Mouse (Mus musculus) hindbrain, postnatal 0 days (tissue): ENCODE results near the gene Arrb1. TPM values are rescaled to one million over a fixed set of nuclear protein-coding genes. Genes with fewer than 3 reads are reported as not detected.

Experiments
- ATAC-seq: fragments of 200-750 bp; cut with Nextera tagmentation; 2 replicates; pipeline ENCODE4 v1.8.0; 2017; ENCODE audit warnings: mild to moderate bottlenecking, moderate TSS enrichment, moderate library complexity
- DNase-seq: peaks from one replicate; pipeline ENCODE4 v3.0.0-alpha.2; 2015; ENCODE audit warnings: low spot score
- H3K27ac ChIP-seq: fragments of 300-500 bp; sonication (generic); 2 replicates; pipeline ENCODE4 v1.5.1; 2014; ENCODE audit warnings: mild to moderate bottlenecking
- H3K27me3 ChIP-seq: fragments of 300-500 bp; sonication (generic); 2 replicates; pipeline ENCODE4 v1.6.1; 2014; ENCODE audit warnings: low read length, mixed read lengths; ENCODE audit not compliant: insufficient read depth
- H3K36me3 ChIP-seq: fragments of 300-500 bp; sonication (generic); 2 replicates; pipeline ENCODE4 v1.6.1; 2014; ENCODE audit warnings: low read length, mixed read lengths; ENCODE audit not compliant: insufficient read depth
- H3K4me1 ChIP-seq: fragments of 300-500 bp; sonication (generic); 2 replicates; pipeline ENCODE4 v1.6.1; 2014; ENCODE audit warnings: antibody characterized with exemption, low read length, mixed read lengths; ENCODE audit not compliant: insufficient read depth
- H3K4me2 ChIP-seq: fragments of 300-500 bp; sonication (generic); 2 replicates; pipeline ENCODE4 v1.6.1; 2014; ENCODE audit warnings: low read depth, mild to moderate bottlenecking, low read length, moderate library complexity, mixed read lengths
- H3K4me3 ChIP-seq: fragments of 300-500 bp; sonication (generic); 2 replicates; pipeline ENCODE4 v1.5.1; 2014; ENCODE audit warnings: low read length
- H3K9ac ChIP-seq: fragments of 300-500 bp; sonication (generic); replicated peaks from 2 replicates; pipeline ENCODE4 v1.6.1; 2014; ENCODE audit warnings: mild to moderate bottlenecking, low read length, moderate library complexity, mixed read lengths
- H3K9me3 ChIP-seq: fragments of 300-500 bp; sonication (generic); 2 replicates; pipeline ENCODE4 v1.6.1; 2016; ENCODE audit warnings: low read length, mixed read lengths
- CTCF ChIP-seq: IDR thresholded peaks from 2 replicates; pipeline ENCODE4 v1.5.1; 2016; ENCODE audit warnings: antibody characterized with exemption, control low read depth, low read depth
- WGBS: fragments of 180-500 bp; shearing (Covaris S2); extraction: QIAGEN DNeasy Blood & Tissue Kit; methylation state at CpG from one replicate; pipeline ENCODE4 v1.1.7; 2014; 5-methylcytosine and 5-hydroxymethylcytosine counted together
- polyA plus RNA-seq: library from polyadenylated mRNA; unstranded; fragments of >200 nt; fragmentation: Nextera tagmentation; extraction: Ambion mirVana; gene quantifications from 2 replicates; pipeline ENCODE4 v1.2.1, GENCODE M21; 2015
- total RNA-seq: library from RNA; depleted of rRNA; stranded (reverse); fragments of >200 nt; gene quantifications from 2 replicates; pipeline ENCODE4 v1.2.3, GENCODE M21; 2014

The Arrb1 gene
- total and polyA plus RNA-seq, 2 experiments from 2014 or later: 13.5 to 113 TPM

DNA sequence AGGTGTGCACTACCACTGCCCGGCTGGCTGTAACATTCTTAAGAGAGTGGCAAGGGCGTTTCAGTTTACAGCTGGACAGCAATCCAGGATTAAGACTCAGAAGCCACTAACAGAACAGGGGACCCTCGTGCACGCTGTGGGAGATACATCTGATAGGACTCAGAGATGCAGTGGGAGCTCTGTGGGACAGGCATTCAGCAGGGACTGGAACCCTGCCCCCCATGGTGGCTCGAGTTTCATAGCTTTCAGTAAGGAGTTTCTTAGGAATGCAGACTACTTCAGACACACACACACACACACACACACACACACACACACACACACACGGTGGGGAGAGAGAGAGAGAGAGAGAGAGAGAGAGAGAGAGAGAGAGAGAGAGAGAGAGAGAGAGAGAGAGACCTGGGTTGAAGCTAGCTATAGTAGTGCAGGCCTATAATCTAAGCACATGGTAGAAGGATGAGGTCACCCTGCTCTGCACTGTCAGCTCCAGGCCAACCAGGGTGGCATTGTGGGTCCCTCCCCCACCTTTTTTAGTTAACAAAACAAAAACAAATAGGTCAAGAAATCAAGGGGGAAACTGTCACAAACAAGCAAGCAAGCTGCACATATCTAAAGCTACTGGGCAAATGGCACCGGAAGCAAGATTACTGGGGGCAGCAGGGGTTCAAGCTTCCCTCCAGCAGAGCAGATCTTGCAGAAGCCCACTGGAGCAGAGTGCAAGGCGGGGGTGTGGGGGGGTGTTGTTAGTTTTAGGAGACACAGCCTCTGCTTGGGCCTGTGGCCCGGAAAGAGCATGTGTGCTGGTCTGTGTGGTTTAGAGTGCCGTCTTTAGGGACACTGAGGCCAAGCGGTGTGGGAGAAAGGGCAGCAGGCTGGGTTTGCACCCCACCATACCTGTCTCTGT is 12.6 kb downstream of the Arrb1 start:
- no peak for TF ChIP-seq CTCF
- DNase-seq: no peak
- no peak for ATAC-seq
- Histone ChIP-seq H3K4me3 (no peak overlapping the region), H3K27me3 (no peaks in the 10 kb centered on the region), H3K27ac (0 out of 2 replicates have a peak overlapping the region, but pooled peaks have one; percentile 20), H3K9me3 (no peaks in the 10 kb centered on the region), H3K9ac (no peak overlapping the region), H3K4me2 (no peak overlapping the region), H3K4me1 (no peaks in the 10 kb centered on the region), H3K36me3 (no peaks in the 10 kb centered on the region; the same call in 1 of the 2 replicates)
- WGBS: 50% methylated on average over 11 of the region's 11 CpGs

DNA sequence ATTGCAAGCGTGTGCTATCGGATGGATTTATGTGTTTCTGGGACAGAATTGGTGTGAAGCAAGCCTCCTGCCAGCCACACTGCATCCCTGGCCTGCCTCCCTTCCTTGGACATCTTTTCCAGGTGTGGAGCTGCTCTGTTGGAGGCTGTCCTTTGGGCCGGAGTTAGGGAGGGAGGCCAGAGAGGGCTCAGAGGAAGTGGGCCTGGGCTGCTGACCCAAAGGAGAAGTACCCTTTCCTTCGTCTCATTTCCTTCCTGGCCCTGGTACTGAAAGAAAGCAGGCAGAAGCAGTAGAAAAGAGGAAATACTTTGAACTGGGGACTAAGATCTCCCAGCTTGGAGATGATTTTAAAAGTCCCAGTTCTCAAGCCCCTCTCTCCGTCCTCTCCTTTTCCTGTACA is 14.4 kb downstream of the Arrb1 start:
- DNase-seq (no peak), ATAC-seq (no peak)
- Histone ChIP-seq H3K27ac (no peak overlapping the region), H3K9ac (no peak overlapping the region), H3K27me3 (no peaks in the 10 kb centered on the region), H3K4me1 (0 out of 2 replicates have a peak, but pooled peaks cover 4% of the 10 kb centered on the region), H3K36me3 (no peaks in the 10 kb centered on the region; the same call in 1 of the 2 replicates), H3K9me3 (no peaks in the 10 kb centered on the region), H3K4me2 (no peak overlapping the region), H3K4me3 (no peak overlapping the region)
- WGBS: 86% methylated on average over 5 of the region's 5 CpGs
- no peak for TF ChIP-seq CTCF

DNA sequence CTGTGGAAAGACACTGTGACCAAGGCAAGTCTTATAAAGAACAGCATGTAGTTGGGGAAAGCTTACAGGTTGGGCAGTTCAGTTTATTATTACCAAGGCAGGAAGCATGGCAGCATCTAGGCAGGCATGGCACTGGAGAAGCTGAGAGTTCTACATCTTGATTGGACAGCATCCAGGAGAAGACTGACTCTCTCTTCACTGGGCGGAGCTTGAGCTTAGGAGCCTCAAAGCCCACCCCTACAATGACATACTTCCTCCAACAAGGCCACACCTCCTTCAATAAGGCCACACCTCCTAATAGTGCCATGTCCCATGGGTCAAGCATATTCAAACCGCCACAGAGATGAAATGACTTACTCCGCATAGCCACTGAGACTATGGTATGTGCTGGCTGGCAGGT is 16.4 kb downstream of the Arrb1 start:
- H3K27ac ChIP-seq: no peak overlapping the region
- H3K4me2 ChIP-seq: no peak overlapping the region
- H3K36me3 ChIP-seq: no peaks in the 10 kb centered on the region; the same call in 1 of the 2 replicates
- H3K4me1 ChIP-seq: 0 out of 2 replicates have a peak, but pooled peaks cover 10% of the 10 kb centered on the region
- DNase-seq (no peak), ATAC-seq (peak; percentile 24; the same call in 1 of the 2 replicates)
- no peak overlapping the region for H3K9ac ChIP-seq
- no peaks in the 10 kb centered on the region for H3K9me3 ChIP-seq
- WGBS: 94% methylated on average over 3 of the region's 3 CpGs
- H3K27me3 ChIP-seq: no peaks in the 10 kb centered on the region
- H3K4me3 ChIP-seq: no peak overlapping the region
- no peak for TF ChIP-seq CTCF

DNA sequence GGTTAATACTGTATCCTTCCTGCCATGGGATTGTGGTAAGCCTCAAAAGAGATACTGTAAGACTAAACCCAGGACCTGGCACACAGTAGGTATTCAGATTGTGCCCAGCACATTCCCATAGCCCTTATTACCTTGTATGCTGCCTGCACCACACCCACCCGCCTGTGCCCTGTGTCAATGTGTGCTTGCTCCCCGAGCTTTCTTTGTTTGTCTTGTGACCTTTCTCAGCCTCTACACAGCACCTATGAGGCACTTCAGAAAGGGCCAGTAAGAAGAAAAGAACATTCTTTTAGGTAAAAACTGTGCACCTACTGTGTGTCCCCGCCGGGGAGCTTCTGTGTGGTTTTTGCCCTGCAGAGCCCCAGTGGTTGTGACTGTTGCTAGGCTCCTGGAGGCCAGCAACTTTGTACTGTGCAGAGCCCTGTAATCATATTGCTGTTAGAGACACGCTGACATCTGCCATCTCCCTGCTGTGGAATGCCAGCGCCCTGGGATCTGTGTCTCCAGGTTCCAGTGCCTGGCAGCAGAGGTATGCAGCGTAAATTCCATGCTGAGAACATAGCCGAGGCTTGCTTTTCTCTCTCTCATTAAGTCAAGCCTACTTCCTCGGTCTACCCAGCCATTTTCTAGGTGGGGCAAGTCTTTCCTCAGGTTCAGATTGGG is 18.1 kb downstream of the Arrb1 start:
- no peaks in the 10 kb centered on the region; the same call in 1 of the 2 replicates for H3K36me3 ChIP-seq
- 35% methylated on average over 9 of the region's 9 CpGs for WGBS
- no peak overlapping the region for H3K9ac ChIP-seq
- no peaks in the 10 kb centered on the region for H3K27me3 ChIP-seq
- no peak for ATAC-seq
- no peak for TF ChIP-seq CTCF
- peak overlapping the region; percentile 13; the same call in 1 of the 2 replicates for H3K27ac ChIP-seq
- DNase-seq: no peak
- no peaks in the 10 kb centered on the region for H3K9me3 ChIP-seq
- H3K4me1 ChIP-seq: 0 out of 2 replicates have a peak, but pooled peaks cover 10% of the 10 kb centered on the region
- no peak overlapping the region for H3K4me2 ChIP-seq
- H3K4me3 ChIP-seq: no peak overlapping the region

DNA sequence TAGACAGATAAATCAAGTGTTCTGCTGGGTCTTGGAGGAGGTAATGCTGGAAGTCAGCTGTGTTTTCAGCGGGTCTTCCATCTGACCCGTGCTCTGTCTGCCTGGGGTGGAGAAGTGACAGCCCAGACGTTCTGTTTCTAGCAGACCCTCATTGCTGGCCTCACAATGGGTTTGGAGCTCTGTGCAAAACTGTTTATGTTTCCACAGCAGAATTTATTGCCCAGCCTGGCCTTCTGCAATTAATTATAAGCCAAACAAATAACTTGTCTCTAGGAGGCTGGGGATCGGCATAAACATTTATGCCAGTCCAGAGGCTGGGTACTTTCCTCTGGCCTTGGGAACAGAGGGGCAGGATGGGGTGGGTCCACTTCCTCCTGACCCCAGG is 18.6 kb downstream of the Arrb1 start:
- H3K36me3 ChIP-seq: no peaks in the 10 kb centered on the region; the same call in 1 of the 2 replicates
- TF ChIP-seq CTCF: no peak
- ATAC-seq: no peak
- no peak overlapping the region for H3K4me3 ChIP-seq
- H3K9ac ChIP-seq: no peak overlapping the region
- 31% methylated on average over 4 of the region's 4 CpGs for WGBS
- DNase-seq: no peak
- no peaks in the 10 kb centered on the region for H3K27me3 ChIP-seq
- no peak overlapping the region for H3K27ac ChIP-seq
- no peaks in the 10 kb centered on the region for H3K9me3 ChIP-seq
- 0 out of 2 replicates have a peak, but pooled peaks cover 10% of the 10 kb centered on the region for H3K4me1 ChIP-seq
- H3K4me2 ChIP-seq: no peak overlapping the region

DNA sequence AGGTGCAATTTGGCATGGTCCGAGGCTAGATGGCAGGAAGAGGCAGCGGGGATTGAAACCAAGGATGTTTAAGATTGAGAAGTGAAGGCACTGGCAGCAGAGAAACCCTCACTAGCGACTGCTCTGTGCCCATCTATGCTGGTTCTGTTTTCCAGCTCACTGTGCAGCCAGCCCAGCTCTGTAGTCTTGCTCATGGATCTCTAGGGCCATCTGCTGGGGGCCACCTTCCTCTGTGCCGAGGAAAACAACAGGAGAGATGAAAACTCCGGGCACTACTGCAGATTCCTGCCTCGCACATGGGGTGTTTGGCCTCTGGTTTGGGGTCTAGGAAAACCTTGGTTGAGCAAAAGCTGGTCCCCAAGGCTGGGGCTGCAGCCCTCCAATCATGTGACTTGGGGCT is 20.6 kb downstream of the Arrb1 start:
- ATAC-seq: no peak
- DNase-seq: peak; percentile 72
- H3K4me3 ChIP-seq: no peak overlapping the region
- 24% methylated on average over 6 of the region's 6 CpGs for WGBS
- no peak overlapping the region for H3K27ac ChIP-seq
- no peak overlapping the region for H3K4me2 ChIP-seq
- no peaks in the 10 kb centered on the region; the same call in 1 of the 2 replicates for H3K36me3 ChIP-seq
- peak; percentile 82 for TF ChIP-seq CTCF
- no peaks in the 10 kb centered on the region for H3K27me3 ChIP-seq
- H3K9me3 ChIP-seq: no peaks in the 10 kb centered on the region
- H3K4me1 ChIP-seq: peaks cover 17% of the 10 kb centered on the region
- H3K9ac ChIP-seq: no peak overlapping the region
